Comparison of ENCODE assay signal across 8 mouse cellular contexts in the genomic region with DNA sequence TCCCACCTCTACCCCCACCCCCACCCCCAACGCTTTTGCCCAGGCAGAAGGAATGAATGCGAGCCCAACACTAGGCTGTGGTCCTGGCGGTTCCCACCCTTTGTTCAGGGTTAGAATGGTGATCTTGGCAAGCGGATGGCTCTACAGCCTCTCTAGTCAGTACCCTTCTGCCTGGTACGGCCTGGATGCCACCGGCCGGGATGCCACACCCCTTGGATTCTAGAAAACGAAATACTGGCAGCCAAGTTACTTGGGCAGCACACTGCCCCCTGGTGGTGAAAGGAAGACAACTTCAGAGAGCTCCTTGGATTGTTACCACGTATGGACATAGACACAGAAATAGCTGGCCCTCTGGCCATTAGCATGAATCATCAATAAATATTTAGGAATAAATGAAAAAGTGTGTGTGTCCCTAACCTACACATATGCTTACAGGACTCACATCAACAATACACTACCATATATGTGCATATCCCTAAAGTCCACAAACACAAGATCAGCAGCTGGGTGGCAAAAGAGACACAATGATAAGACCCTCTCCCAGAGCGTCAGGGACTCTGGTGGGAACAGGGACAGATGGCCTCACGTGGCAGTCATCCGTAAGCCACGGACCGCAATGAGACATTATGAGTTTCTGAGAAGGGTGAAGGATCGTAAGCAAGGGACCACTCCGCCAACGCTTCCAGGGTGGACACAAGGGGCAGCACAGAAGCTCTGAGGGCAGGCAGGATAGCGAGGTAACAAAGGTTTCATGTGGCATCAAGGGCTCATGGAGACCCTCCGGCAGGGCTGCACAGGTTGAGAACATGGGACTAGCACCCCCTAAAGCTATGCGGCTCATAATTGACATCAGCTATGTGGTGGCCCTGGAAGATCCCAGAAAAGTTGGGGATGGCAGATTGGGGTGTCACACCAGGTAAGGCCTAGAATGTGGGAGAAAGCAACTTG. TPM values are rescaled to one million over a fixed set of nuclear protein-coding genes. Genes with fewer than 3 reads are reported as not detected.
DNase-seq lines count a peak whose midpoint lies in the region; ATAC-seq and TF ChIP-seq lines count a peak whose summit lies in the region.

No protein-coding gene starts in this region.

- H3K4me1 ChIP-seq in CH12.LX (ENCODE audit: control insufficient read depth in 1 of 2, insufficient read depth in 2 of 2): peaks cover 8 to 17% of the 10 kb centered on the region in 2 experiments
- peaks cover 25% of the 10 kb centered on the region for H3K4me1 ChIP-seq in brown adipose tissue, adult 24 weeks (ENCODE audit: control insufficient read depth, insufficient read depth, insufficient read length, low read length)
- peaks cover 13 to 31% of the 10 kb centered on the region in 2 experiments for H3K4me1 ChIP-seq in heart, embryonic 14.5 days (ENCODE audit: control insufficient read depth in 2 of 2, insufficient read depth in 2 of 2, low read length in 2 of 2)
- peaks cover 4% of the 10 kb centered on the region; the same call in 1 of the 2 replicates for H3K4me1 ChIP-seq in kidney, postnatal 0 days (replicated peaks; ENCODE audit: insufficient read depth, low read length)
- peaks cover 0 to 2% of the 10 kb centered on the region in 2 experiments; a peak in 1 of 4 replicates for H3K4me1 ChIP-seq in liver, embryonic 14.5 days (replicated peaks; ENCODE audit: control insufficient read depth in 2 of 2, insufficient read depth in 2 of 2, low read length in 1 of 2)
- H3K4me1 ChIP-seq in stomach, postnatal 0 days (replicated peaks; ENCODE audit: control insufficient read depth, insufficient read depth): peaks cover 10% of the 10 kb centered on the region

- H3K9me3 ChIP-seq in CH12.LX (replicated peaks; ENCODE audit: low read length): no peaks in the 10 kb centered on the region
- no peaks in the 10 kb centered on the region for H3K9me3 ChIP-seq in heart, embryonic 14.5 days (ENCODE audit: control insufficient read depth, low read length)
- H3K9me3 ChIP-seq in kidney, postnatal 0 days (replicated peaks; ENCODE audit: low read length): no peaks in the 10 kb centered on the region
- no peaks in the 10 kb centered on the region for H3K9me3 ChIP-seq in liver, embryonic 14.5 days (ENCODE audit: control insufficient read depth, low read length)
- H3K9me3 ChIP-seq in stomach, postnatal 0 days (ENCODE audit: control insufficient read depth, low read length): no peaks in the 10 kb centered on the region

- peak; percentile 61 to 89 for TF ChIP-seq CTCF in CH12.LX (conservative IDR thresholded peaks at IDR 0.05 in 1 of 2, IDR thresholded peaks at IDR 0.05 in 1 of 2; ENCODE audit: low read depth in 2 of 2, low read length in 2 of 2)
- TF ChIP-seq CTCF in kidney, postnatal 0 days (IDR thresholded peaks at IDR 0.05; ENCODE audit: low read depth): peak; percentile 90
- peak; percentile 92 for TF ChIP-seq CTCF in liver, embryonic 14.5 days (IDR thresholded peaks at IDR 0.05; ENCODE audit: low read depth)
- TF ChIP-seq CTCF in stomach, postnatal 0 days (IDR thresholded peaks at IDR 0.05; ENCODE audit: low read depth): peak; percentile 95

- peak overlapping the region; percentile 17 to 49 (median 48) for H3K4me3 ChIP-seq in CH12.LX (replicated peaks in 1 of 3; ENCODE audit: low read depth in 2 of 3, low read length in 2 of 3, poor library complexity in 1 of 3)
- peak overlapping the region; percentile 38 for H3K4me3 ChIP-seq in brown adipose tissue, adult 24 weeks (ENCODE audit: insufficient read depth, low read depth, low read length)
- H3K4me3 ChIP-seq in heart, embryonic 14.5 days (ENCODE audit: control insufficient read depth in 1 of 2, insufficient read depth in 1 of 2, low read depth in 1 of 2, low read length in 2 of 2): peak overlapping the region; percentile 17 to 29; a peak in 3 of 4 replicates
- no peak overlapping the region for H3K4me3 ChIP-seq in kidney, postnatal 0 days (replicated peaks; ENCODE audit: low read depth, low read length)
- no peak overlapping the region for H3K4me3 ChIP-seq in liver, embryonic 14.5 days (ENCODE audit: insufficient read depth in 1 of 2, low read depth in 2 of 2, low read length in 2 of 2)
- H3K4me3 ChIP-seq in stomach, postnatal 0 days (ENCODE audit: low read depth, low read length): no peak overlapping the region; the same call in 1 of the 2 replicates

- DNase-seq in CH12.LX (ENCODE audit: extremely low read depth): peak; percentile 90
- peak; percentile 96 for DNase-seq in kidney, postnatal 0 days (ENCODE audit: low spot score)
- peak in 2 of 3 experiments; percentile 62 to 76 for DNase-seq in liver, embryonic 14.5 days (ENCODE audit: low read depth in 3 of 3, low spot score in 3 of 3)
- DNase-seq in natural killer cell, adult 2 months (ENCODE audit: low spot score in 2 of 2): peak; percentile 57 to 69
- peak; percentile 80 for DNase-seq in stomach, postnatal 0 days (ENCODE audit: low spot score)

- H3K36me3 ChIP-seq in CH12.LX (replicated peaks in 1 of 2; ENCODE audit: control insufficient read depth in 1 of 2, insufficient read depth in 1 of 2, low read length in 1 of 2): peaks cover 0 to 10% of the 10 kb centered on the region in 2 experiments
- H3K36me3 ChIP-seq in heart, embryonic 14.5 days (ENCODE audit: control insufficient read depth, insufficient read depth, low read length): peaks cover 30% of the 10 kb centered on the region
- H3K36me3 ChIP-seq in kidney, postnatal 0 days (ENCODE audit: insufficient read depth, low read length): peaks cover 26% of the 10 kb centered on the region
- H3K36me3 ChIP-seq in liver, embryonic 14.5 days (replicated peaks; ENCODE audit: control insufficient read depth, insufficient read depth, low read depth): no peaks in the 10 kb centered on the region; the same call in 1 of the 2 replicates
- H3K36me3 ChIP-seq in stomach, postnatal 0 days (ENCODE audit: control insufficient read depth, insufficient read depth, low read length): peaks cover 11% of the 10 kb centered on the region

- peaks cover 44% of the 10 kb centered on the region for H3K27me3 ChIP-seq in CH12.LX (replicated peaks)
- H3K27me3 ChIP-seq in heart, embryonic 14.5 days (ENCODE audit: control insufficient read depth, insufficient read depth, low read length): no peaks in the 10 kb centered on the region
- no peaks in the 10 kb centered on the region for H3K27me3 ChIP-seq in kidney, postnatal 0 days (ENCODE audit: insufficient read depth, low read length)
- H3K27me3 ChIP-seq in liver, embryonic 14.5 days (ENCODE audit: control insufficient read depth, insufficient read depth, low read length): no peaks in the 10 kb centered on the region
- H3K27me3 ChIP-seq in stomach, postnatal 0 days (ENCODE audit: control insufficient read depth, insufficient read depth, low read length): no peaks in the 10 kb centered on the region

- H3K79me2 ChIP-seq in CH12.LX (replicated peaks; ENCODE audit: control insufficient read depth, extremely low read depth, insufficient read depth, poor library complexity, severe bottlenecking): no peaks in the 10 kb centered on the region

- dilution Hi-C loops in CH12.LX (cut with MboI; ENCODE audit: extremely low pct_ligation_motif_present, extremely low pct_unique_long_range_greater_than_20kb, low sequenced_read_pairs): no loop called here

- H3K27ac ChIP-seq in CH12.LX (ENCODE audit: insufficient read depth, low read depth): no peak overlapping the region
- H3K27ac ChIP-seq in brown adipose tissue, adult 24 weeks (replicated peaks; ENCODE audit: low read depth, low read length): no peak overlapping the region
- H3K27ac ChIP-seq in heart, embryonic 14.5 days (replicated peaks in 1 of 2; ENCODE audit: control insufficient read depth in 1 of 2, insufficient read depth in 1 of 2, low read depth in 2 of 2, low read length in 2 of 2): peak overlapping the region in 1 of 2 experiments; percentile 35; a peak in 1 of 4 replicates
- no peak overlapping the region for H3K27ac ChIP-seq in kidney, postnatal 0 days
- no peak overlapping the region for H3K27ac ChIP-seq in liver, embryonic 14.5 days
- peak overlapping the region; percentile 78 for H3K27ac ChIP-seq in stomach, postnatal 0 days (replicated peaks)

- peak overlapping the region; percentile 25; the same call in 1 of the 2 replicates for H3K9ac ChIP-seq in CH12.LX (ENCODE audit: insufficient read depth, low read depth)
- peak overlapping the region; percentile 8; the same call in 1 of the 2 replicates for H3K9ac ChIP-seq in heart, embryonic 14.5 days (ENCODE audit: low read length)
- H3K9ac ChIP-seq in kidney, postnatal 0 days (ENCODE audit: low read depth, low read length): no peak overlapping the region
- H3K9ac ChIP-seq in liver, embryonic 14.5 days (replicated peaks): no peak overlapping the region
- 0 out of 2 replicates have a peak overlapping the region, but pooled peaks have one; percentile 13 for H3K9ac ChIP-seq in stomach, postnatal 0 days (ENCODE audit: low read length)

- no peak for TF ChIP-seq POLR2A in CH12.LX (IDR thresholded peaks at IDR 0.05; ENCODE audit: low read depth, low read length)

- peak; percentile 47 for TF ChIP-seq RAD21 in CH12.LX (IDR thresholded peaks at IDR 0.05; ENCODE audit: low read depth, low read length)

- in situ Hi-C loops in CH12.LX (cut with MboI; ENCODE audit: low pct_ligation_motif_present, low pct_unique_long_range_greater_than_20kb, low sequenced_read_pairs): loop anchor here (25.0 kb wide), 1 partner anchor 444 kb away; no protein-coding TSS in a partner anchor

- 37% methylated on average over 20 of the region's 20 CpGs for WGBS in heart, embryonic 14.5 days
- WGBS in kidney, postnatal 0 days: 39% methylated on average over 20 of the region's 20 CpGs
- WGBS in liver, embryonic 14.5 days (ENCODE audit: insufficient replicate concordance): 37% methylated on average over 20 of the region's 20 CpGs
- WGBS in stomach, postnatal 0 days: 37% methylated on average over 20 of the region's 20 CpGs

- peak overlapping the region; percentile 92 for H3K4me2 ChIP-seq in CH12.LX (ENCODE audit: insufficient read depth, low read depth, poor library complexity, severe bottlenecking)
- H3K4me2 ChIP-seq in heart, embryonic 14.5 days (ENCODE audit: low read length): peak overlapping the region; percentile 63
- peak overlapping the region; percentile 45 for H3K4me2 ChIP-seq in kidney, postnatal 0 days (ENCODE audit: low read length)
- H3K4me2 ChIP-seq in liver, embryonic 14.5 days (ENCODE audit: low read depth): peak overlapping the region; percentile 56
- H3K4me2 ChIP-seq in stomach, postnatal 0 days (replicated peaks; ENCODE audit: low read depth): peak overlapping the region; percentile 48

- no peak for TF ChIP-seq EP300 in CH12.LX (IDR thresholded peaks at IDR 0.05; ENCODE audit: low read length)
- no peak for TF ChIP-seq EP300 in liver, embryonic 14.5 days (IDR thresholded peaks at IDR 0.05; ENCODE audit: low read depth)
- no peak for TF ChIP-seq EP300 in stomach, postnatal 0 days (optimal IDR thresholded peaks at IDR 0.05)

- ATAC-seq in erythroid progenitor cell, adult 5-6 weeks (replicated peaks; ENCODE audit: low FRiP score, poor library complexity, severe bottlenecking): peak; percentile 64
- no peak for ATAC-seq in heart, embryonic 14.5 days (ENCODE audit: insufficient number of reproducible peaks, insufficient read depth, low FRiP score, low read depth)
- ATAC-seq in kidney, postnatal 0 days (replicated peaks; ENCODE audit: low FRiP score, low read depth): peak; percentile 30; the same call in 1 of the 2 replicates
- ATAC-seq in liver, embryonic 14.5 days (ENCODE audit: insufficient read depth): no peak
- ATAC-seq in stomach, postnatal 0 days (ENCODE audit: low FRiP score, low TSS enrichment): peak; percentile 24; the same call in 1 of the 2 replicates

RNA-seq across cellular contexts. Expression of a gene that starts 14.5 kb away (rescaled TPM):
- total RNA-seq in CH12.LX (2012; rRNA removed): 0.04 and 0.17 TPM in 2 replicates
- 0.12 and 0.20 TPM in 2 replicates for total RNA-seq in CH12.LX (2014; rRNA removed)
- polyA plus RNA-seq in CH12.LX (2012; ENCODE audit: insufficient read length, low read depth): 0.15 TPM in 1 of 2 replicates, not detected in the other
- not detected in 2 replicates for polyA plus RNA-seq in brown adipose tissue, adult 24 weeks (2012; ENCODE audit: insufficient read depth, insufficient read length, missing spikeins)
- total RNA-seq in erythroid progenitor cell, adult 5-6 weeks (2015; ENCODE audit: low replicate concordance): not detected in 2 replicates
- not detected in 2 replicates for total RNA-seq in erythroid progenitor cell, adult 5-6 weeks (2017; ENCODE audit: low replicate concordance)
- 0.11 and 0.19 TPM in 2 replicates for polyA plus RNA-seq in heart, embryonic 14.5 days (2014; fragmentation: Nextera tagmentation; extraction: Ambion mirVana)
- 0.43 and 0.80 TPM in 2 replicates for polyA plus RNA-seq in kidney, postnatal 0 days (2015; fragmentation: Nextera tagmentation; extraction: Ambion mirVana)
- polyA plus RNA-seq in liver, embryonic 14.5 days (2012; rRNA removed): 0.02 and 0.03 TPM in 2 replicates
- not detected in 2 replicates for polyA plus RNA-seq in liver, embryonic 14.5 days (2014; fragmentation: Nextera tagmentation; extraction: Ambion mirVana)
- 0.33 TPM in 2 replicates for polyA plus RNA-seq in stomach, postnatal 0 days (2015; fragmentation: Nextera tagmentation; extraction: Ambion mirVana)

RNA-seq across cellular contexts. Expression of a gene that starts 16.3 kb away (rescaled TPM):
- 2.4 and 3.6 TPM in 2 replicates for total RNA-seq in CH12.LX (2012; rRNA removed)
- 0.95 and 1.4 TPM in 2 replicates for total RNA-seq in CH12.LX (2014; rRNA removed)
- polyA plus RNA-seq in CH12.LX (2012; ENCODE audit: insufficient read length, low read depth): 3.1 and 4.2 TPM in 2 replicates
- polyA plus RNA-seq in brown adipose tissue, adult 24 weeks (2012; ENCODE audit: insufficient read depth, insufficient read length, missing spikeins): 2.0 and 5.0 TPM in 2 replicates
- 1.4 and 4.6 TPM in 2 replicates for total RNA-seq in erythroid progenitor cell, adult 5-6 weeks (2015; ENCODE audit: low replicate concordance)
- total RNA-seq in erythroid progenitor cell, adult 5-6 weeks (2017; ENCODE audit: low replicate concordance): 1.6 and 3.3 TPM in 2 replicates
- polyA plus RNA-seq in heart, embryonic 14.5 days (2014; fragmentation: Nextera tagmentation; extraction: Ambion mirVana): 17.6 and 18.2 TPM in 2 replicates
- 28.4 and 29.0 TPM in 2 replicates for polyA plus RNA-seq in kidney, postnatal 0 days (2015; fragmentation: Nextera tagmentation; extraction: Ambion mirVana)
- 2.4 TPM in 2 replicates for polyA plus RNA-seq in liver, embryonic 14.5 days (2012; rRNA removed)
- 1.8 and 2.5 TPM in 2 replicates for polyA plus RNA-seq in liver, embryonic 14.5 days (2014; fragmentation: Nextera tagmentation; extraction: Ambion mirVana)
- 26.7 and 29.7 TPM in 2 replicates for polyA plus RNA-seq in stomach, postnatal 0 days (2015; fragmentation: Nextera tagmentation; extraction: Ambion mirVana)

RNA-seq across cellular contexts. Expression of a gene that starts 16.8 kb away (rescaled TPM):
- total RNA-seq in CH12.LX (2012; rRNA removed): 17.5 and 22.1 TPM in 2 replicates
- total RNA-seq in CH12.LX (2014; rRNA removed): 0.68 and 0.73 TPM in 2 replicates
- polyA plus RNA-seq in CH12.LX (2012; ENCODE audit: insufficient read length, low read depth): 2.2 and 3.1 TPM in 2 replicates
- 32.4 and 34.7 TPM in 2 replicates for polyA plus RNA-seq in brown adipose tissue, adult 24 weeks (2012; ENCODE audit: insufficient read depth, insufficient read length, missing spikeins)
- 3.8 TPM in 1 of 2 replicates, not detected in the other for total RNA-seq in erythroid progenitor cell, adult 5-6 weeks (2015; ENCODE audit: low replicate concordance)
- total RNA-seq in erythroid progenitor cell, adult 5-6 weeks (2017; ENCODE audit: low replicate concordance): 1.4 and 2.2 TPM in 2 replicates
- 39.5 and 42.2 TPM in 2 replicates for polyA plus RNA-seq in heart, embryonic 14.5 days (2014; fragmentation: Nextera tagmentation; extraction: Ambion mirVana)
- polyA plus RNA-seq in kidney, postnatal 0 days (2015; fragmentation: Nextera tagmentation; extraction: Ambion mirVana): 58.6 and 69.5 TPM in 2 replicates
- polyA plus RNA-seq in liver, embryonic 14.5 days (2012; rRNA removed): 4.8 and 6.2 TPM in 2 replicates
- polyA plus RNA-seq in liver, embryonic 14.5 days (2014; fragmentation: Nextera tagmentation; extraction: Ambion mirVana): 3.7 and 6.0 TPM in 2 replicates
- polyA plus RNA-seq in stomach, postnatal 0 days (2015; fragmentation: Nextera tagmentation; extraction: Ambion mirVana): 40.1 and 45.0 TPM in 2 replicates

RNA-seq across cellular contexts. Expression of a gene that starts 24.8 kb away (rescaled TPM):
- 72.7 and 76.6 TPM in 2 replicates for total RNA-seq in CH12.LX (2012; rRNA removed)
- total RNA-seq in CH12.LX (2014; rRNA removed): 63.5 and 72.7 TPM in 2 replicates
- 75.1 and 77.9 TPM in 2 replicates for polyA plus RNA-seq in CH12.LX (2012; ENCODE audit: insufficient read length, low read depth)
- 53.4 and 58.6 TPM in 2 replicates for polyA plus RNA-seq in brown adipose tissue, adult 24 weeks (2012; ENCODE audit: insufficient read depth, insufficient read length, missing spikeins)
- 15.5 and 19.3 TPM in 2 replicates for total RNA-seq in erythroid progenitor cell, adult 5-6 weeks (2015; ENCODE audit: low replicate concordance)
- 8.4 and 11.4 TPM in 2 replicates for total RNA-seq in erythroid progenitor cell, adult 5-6 weeks (2017; ENCODE audit: low replicate concordance)
- 62.0 and 65.5 TPM in 2 replicates for polyA plus RNA-seq in heart, embryonic 14.5 days (2014; fragmentation: Nextera tagmentation; extraction: Ambion mirVana)
- 78.9 and 79.9 TPM in 2 replicates for polyA plus RNA-seq in kidney, postnatal 0 days (2015; fragmentation: Nextera tagmentation; extraction: Ambion mirVana)
- 28.9 and 30.5 TPM in 2 replicates for polyA plus RNA-seq in liver, embryonic 14.5 days (2012; rRNA removed)
- polyA plus RNA-seq in liver, embryonic 14.5 days (2014; fragmentation: Nextera tagmentation; extraction: Ambion mirVana): 19.6 and 20.5 TPM in 2 replicates
- polyA plus RNA-seq in stomach, postnatal 0 days (2015; fragmentation: Nextera tagmentation; extraction: Ambion mirVana): 67.2 and 67.3 TPM in 2 replicates

RNA-seq across cellular contexts. Expression of a gene that starts 25.6 kb away (rescaled TPM):
- total RNA-seq in CH12.LX (2012; rRNA removed): 18.9 and 21.9 TPM in 2 replicates
- total RNA-seq in CH12.LX (2014; rRNA removed): 12.4 and 14.0 TPM in 2 replicates
- 30.1 and 32.4 TPM in 2 replicates for polyA plus RNA-seq in CH12.LX (2012; ENCODE audit: insufficient read length, low read depth)
- polyA plus RNA-seq in brown adipose tissue, adult 24 weeks (2012; ENCODE audit: insufficient read depth, insufficient read length, missing spikeins): 9.1 and 11.1 TPM in 2 replicates
- 2.9 and 4.3 TPM in 2 replicates for total RNA-seq in erythroid progenitor cell, adult 5-6 weeks (2015; ENCODE audit: low replicate concordance)
- total RNA-seq in erythroid progenitor cell, adult 5-6 weeks (2017; ENCODE audit: low replicate concordance): 1.4 and 2.0 TPM in 2 replicates
- polyA plus RNA-seq in heart, embryonic 14.5 days (2014; fragmentation: Nextera tagmentation; extraction: Ambion mirVana): 14.2 and 14.6 TPM in 2 replicates
- 15.7 and 19.4 TPM in 2 replicates for polyA plus RNA-seq in kidney, postnatal 0 days (2015; fragmentation: Nextera tagmentation; extraction: Ambion mirVana)
- 6.0 and 8.0 TPM in 2 replicates for polyA plus RNA-seq in liver, embryonic 14.5 days (2012; rRNA removed)
- polyA plus RNA-seq in liver, embryonic 14.5 days (2014; fragmentation: Nextera tagmentation; extraction: Ambion mirVana): 4.3 TPM in 2 replicates
- polyA plus RNA-seq in stomach, postnatal 0 days (2015; fragmentation: Nextera tagmentation; extraction: Ambion mirVana): 7.9 and 8.5 TPM in 2 replicates

Comparison
In these comparisons a context has a peak if more than half of its experiments do, and no peak if none do; other contexts are left out.
1. H3K4me3 ChIP-seq: peak in CH12.LX (3 of 3), brown adipose tissue, adult 24 weeks (single experiment) and heart, embryonic 14.5 days (2 of 2); none in kidney, postnatal 0 days (single experiment), liver, embryonic 14.5 days (0 of 2) and stomach, postnatal 0 days (single experiment).
2. H3K9ac ChIP-seq: peak in CH12.LX (single experiment), heart, embryonic 14.5 days (single experiment) and stomach, postnatal 0 days (single experiment); none in kidney, postnatal 0 days (single experiment) and liver, embryonic 14.5 days (single experiment).
3. ATAC-seq: peak in erythroid progenitor cell, adult 5-6 weeks (single experiment), kidney, postnatal 0 days (single experiment) and stomach, postnatal 0 days (single experiment); none in heart, embryonic 14.5 days (single experiment) and liver, embryonic 14.5 days (single experiment).
4. Peak in every context shown above with its lines, with median percentiles within 50 percentile points of each other: DNase-seq, H3K4me2 ChIP-seq and CTCF ChIP-seq.